Mouse (Mus musculus) CH12.LX (cell line): ENCODE measurements around the gene Bcl11a. TPM values are rescaled to one million over a fixed set of nuclear protein-coding genes. Genes with fewer than 3 reads are reported as not detected.

Source experiments
- DNase-seq: peaks from one replicate; pipeline ENCODE4 v3.0.0-alpha.2; 2013; ENCODE audit errors: extremely low read depth
- H3K27ac ChIP-seq: 2 replicates; pipeline ENCODE4 v1.5.1; 2012; ENCODE audit warnings: low read depth, mild to moderate bottlenecking, control low read depth, moderate library complexity; ENCODE audit not compliant: insufficient read depth
- H3K27me3 ChIP-seq: replicated peaks from 2 replicates; pipeline ENCODE3; 2012; ENCODE audit warnings: inconsistent platforms
- H3K36me3 ChIP-seq, 2 experiments: replicated peaks in 1 of 2; 2 replicates each; pipeline versions ENCODE3 to v1.6.1; 2012; ENCODE audit warnings: inconsistent platforms in 1 of 2, low read length in 1 of 2, mild to moderate bottlenecking in 1 of 2, mixed read lengths in 1 of 2, moderate library complexity in 1 of 2; ENCODE audit not compliant: control insufficient read depth in 1 of 2, insufficient read depth in 1 of 2
- H3K4me1 ChIP-seq, 2 experiments: 2 replicates each; pipeline ENCODE4 v1.6.1; 2012; ENCODE audit warnings: inconsistent platforms in 1 of 2, moderate library complexity in 1 of 2; ENCODE audit not compliant: insufficient read depth in 2 of 2, control insufficient read depth in 1 of 2
- H3K4me2 ChIP-seq: 2 replicates; pipeline ENCODE4 v1.6.1; 2012; ENCODE audit warnings: low read depth, mild to moderate bottlenecking, control low read depth; ENCODE audit not compliant: poor library complexity, insufficient read depth, severe bottlenecking
- H3K4me3 ChIP-seq, 3 experiments: fragments of 150-350 bp in 1 of 3; sonication (generic) in 1 of 3; replicated peaks in 1 of 3; 2 replicates each; pipeline versions ENCODE3 to v1.5.1; 2011 to 2012; ENCODE audit warnings: low read depth in 2 of 3, low read length in 2 of 3, mild to moderate bottlenecking in 2 of 3, moderate library complexity in 2 of 3, control low read depth in 1 of 3, improper control_type of control experiment in 1 of 3, inconsistent platforms in 1 of 3, mixed read lengths in 1 of 3; ENCODE audit not compliant: poor library complexity in 1 of 3
- H3K79me2 ChIP-seq: replicated peaks from 2 replicates; pipeline ENCODE4 v1.6.1; 2012; ENCODE audit warnings: mild to moderate bottlenecking, moderate library complexity; ENCODE audit not compliant: control insufficient read depth, poor library complexity, insufficient read depth, severe bottlenecking; ENCODE audit errors: extremely low read depth
- H3K9ac ChIP-seq: 2 replicates; pipeline ENCODE4 v1.6.1; 2012; ENCODE audit warnings: low read depth, mild to moderate bottlenecking, control low read depth, moderate library complexity; ENCODE audit not compliant: insufficient read depth
- H3K9me3 ChIP-seq: replicated peaks from 2 replicates; pipeline ENCODE3; 2012; ENCODE audit warnings: low read length, inconsistent platforms, mixed read lengths
- CHD2 ChIP-seq: IDR thresholded peaks from 2 replicates; pipeline ENCODE4 v1.6.1; 2011; ENCODE audit warnings: low read length, improper control_type of control experiment
- E2F4 ChIP-seq: IDR thresholded peaks from 2 replicates; pipeline ENCODE4 v1.6.1; 2011; ENCODE audit warnings: low read depth, low read length, improper control_type of control experiment; ENCODE audit not compliant: insufficient replicate concordance
- ELF1 ChIP-seq: IDR thresholded peaks from 2 replicates; pipeline ENCODE4 v1.6.1; 2014; ENCODE audit warnings: low read depth, mild to moderate bottlenecking, inconsistent platforms, low read length, improper control_type of control experiment
- EP300 ChIP-seq: IDR thresholded peaks from 2 replicates; pipeline ENCODE4 v1.6.1; 2011; ENCODE audit warnings: low read length, improper control_type of control experiment
- ETS1 ChIP-seq: conservative IDR thresholded peaks from 2 replicates; pipeline ENCODE4 v1.6.1; 2012; ENCODE audit warnings: low read depth, mild to moderate bottlenecking, inconsistent platforms, low read length, improper control_type of control experiment, moderate library complexity
- HCFC1 ChIP-seq: IDR thresholded peaks from 2 replicates; pipeline ENCODE4 v1.6.1; 2012; ENCODE audit warnings: low read depth, mild to moderate bottlenecking, inconsistent platforms, low read length, improper control_type of control experiment
- JUN ChIP-seq: IDR thresholded peaks from 2 replicates; pipeline ENCODE4 v1.6.1; 2011; ENCODE audit warnings: low read depth, mild to moderate bottlenecking, low read length, improper control_type of control experiment, moderate library complexity; ENCODE audit not compliant: insufficient read depth
- JUND ChIP-seq: conservative IDR thresholded peaks from 2 replicates; pipeline ENCODE4 v1.6.1; 2011; ENCODE audit warnings: low read depth, low read length, improper control_type of control experiment
- MYC ChIP-seq: IDR thresholded peaks from 2 replicates; pipeline ENCODE4 v1.6.1; 2011; ENCODE audit warnings: low read depth, mild to moderate bottlenecking, improper control_type of control experiment, low read length
- NRF1 ChIP-seq: IDR thresholded peaks from 2 replicates; pipeline ENCODE4 v1.6.1; 2014; ENCODE audit warnings: low read depth, mild to moderate bottlenecking, inconsistent platforms, low read length, improper control_type of control experiment, moderate library complexity
- PAX5 ChIP-seq: IDR thresholded peaks from 2 replicates; pipeline ENCODE4 v1.6.1; 2012; ENCODE audit warnings: low read length, inconsistent platforms, mixed read lengths
- POLR2A ChIP-seq: IDR thresholded peaks from 2 replicates; pipeline ENCODE4 v1.6.1; 2011; ENCODE audit warnings: low read depth, mild to moderate bottlenecking, improper control_type of control experiment, low read length
- RAD21 ChIP-seq: IDR thresholded peaks from 2 replicates; pipeline ENCODE4 v1.6.1; 2011; ENCODE audit warnings: low read depth, mild to moderate bottlenecking, low read length, improper control_type of control experiment, moderate library complexity
- RCOR1 ChIP-seq: conservative IDR thresholded peaks from 2 replicates; pipeline ENCODE4 v1.6.1; 2012; ENCODE audit warnings: low read depth, mild to moderate bottlenecking, inconsistent platforms, low read length, improper control_type of control experiment
- SIN3A ChIP-seq: IDR thresholded peaks from 2 replicates; pipeline ENCODE4 v1.6.1; 2012; ENCODE audit warnings: low read length, improper control_type of control experiment, inconsistent platforms
- SMC3 ChIP-seq: IDR thresholded peaks from 2 replicates; pipeline ENCODE4 v1.6.1; 2011; ENCODE audit warnings: low read depth, low read length, improper control_type of control experiment
- USF2 ChIP-seq: conservative IDR thresholded peaks from 2 replicates; pipeline ENCODE4 v1.6.1; 2011; ENCODE audit warnings: low read depth, low read length, improper control_type of control experiment
- ZC3H11A ChIP-seq: IDR thresholded peaks from 2 replicates; pipeline ENCODE4 v1.6.1; 2012; ENCODE audit warnings: low read depth, mild to moderate bottlenecking, inconsistent platforms, low read length, improper control_type of control experiment
- ZMIZ1 ChIP-seq: IDR thresholded peaks from 2 replicates; pipeline ENCODE4 v1.6.1; 2012; ENCODE audit warnings: low read depth, mild to moderate bottlenecking, inconsistent platforms, low read length, improper control_type of control experiment
- ZNF384 ChIP-seq: IDR thresholded peaks from 2 replicates; pipeline ENCODE4 v1.6.1; 2012; ENCODE audit warnings: low read depth, low read length, improper control_type of control experiment, inconsistent platforms
- dilution Hi-C: fragments of 300-500 bp; cut with MboI; formaldehyde crosslinking; loops from 2 replicates; pipeline ENCODE4 v1.14.3; 2020; ENCODE audit warnings: low sequenced_read_pairs; ENCODE audit not compliant: extremely low pct_unique_long_range_greater_than_20kb, extremely low pct_ligation_motif_present
- in situ Hi-C: fragments of 300-500 bp; cut with MboI; formaldehyde crosslinking; loops from 3 replicates; pipeline ENCODE4 v1.14.3; 2019; ENCODE audit warnings: low sequenced_read_pairs, low pct_ligation_motif_present, low pct_unique_long_range_greater_than_20kb, mixed read lengths
- polyA plus RNA-seq: library from polyadenylated mRNA; unstranded; fragments of >175 nt; gene quantifications from 2 replicates; pipeline ENCODE4 v1.2.1, GENCODE M21; 2012; ENCODE audit warnings: low read depth; ENCODE audit not compliant: insufficient read length
- total RNA-seq, 2 experiments: library from RNA; depleted of rRNA; stranded (reverse); fragments of 300-350 nt in 1 of 2; fragments of >200 nt in 1 of 2; gene quantifications; 2 replicates each; pipeline ENCODE4 v1.2.3; 2012 to 2014

The Bcl11a gene
- total and polyA plus RNA-seq, 3 experiments, result 6.8 to 57.9 (median 13.9) TPM

DNA sequence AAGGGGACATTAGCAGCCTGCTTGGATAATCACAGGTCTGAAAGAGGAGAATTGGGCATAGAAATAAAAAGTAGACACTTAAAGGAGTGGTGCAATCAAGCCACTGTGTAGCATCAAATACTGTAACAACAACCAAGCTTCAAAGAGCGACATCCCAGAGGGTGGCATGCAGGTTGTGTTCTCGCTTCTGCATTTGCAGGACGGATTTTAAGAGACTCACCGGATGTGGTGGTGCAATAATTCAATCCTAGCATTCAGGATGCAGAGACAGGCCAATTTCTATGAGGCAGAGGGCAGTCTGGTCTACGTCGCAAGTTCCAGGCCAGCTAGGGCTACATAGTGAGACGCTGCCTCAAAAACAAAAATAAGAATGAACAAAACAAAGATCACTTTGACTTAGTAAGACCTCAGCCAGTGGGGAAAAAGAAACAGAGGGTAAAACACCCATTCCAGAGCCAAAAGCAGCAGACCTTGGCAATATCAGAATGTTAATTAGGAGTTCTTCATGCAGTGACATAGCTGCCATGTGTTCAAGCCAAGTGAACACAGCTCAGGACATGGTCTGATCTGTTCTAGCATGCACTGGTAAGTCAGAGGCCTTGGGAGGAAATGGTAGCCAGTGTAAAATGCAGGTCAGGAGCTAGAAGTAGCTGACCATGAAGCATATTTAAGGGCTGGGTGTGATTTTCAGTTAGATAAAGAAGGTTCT, 74.4 kb downstream of the Bcl11a start:
- Histone ChIP-seq H3K27me3 (no peaks in the 10 kb centered on the region), H3K27ac (no peak overlapping the region), H3K36me3 (peaks cover 0 to 79% of the 10 kb centered on the region in 2 experiments), H3K9ac (no peak overlapping the region), H3K4me1 (peaks cover 5 to 95% of the 10 kb centered on the region in 2 experiments; a peak in 3 of 4 replicates), H3K4me3 (no peak overlapping the region), H3K4me2 (no peak overlapping the region), H3K79me2 (no peaks in the 10 kb centered on the region), H3K9me3 (no peaks in the 10 kb centered on the region)
- in situ Hi-C loops, result no loop called here
- TF ChIP-seq PAX5, result no peak
- TF ChIP-seq CHD2, result no peak
- TF ChIP-seq MYC, result no peak
- no peak for TF ChIP-seq JUN
- TF ChIP-seq JUND, result no peak
- no peak for DNase-seq
- dilution Hi-C loops, result no loop called here

DNA sequence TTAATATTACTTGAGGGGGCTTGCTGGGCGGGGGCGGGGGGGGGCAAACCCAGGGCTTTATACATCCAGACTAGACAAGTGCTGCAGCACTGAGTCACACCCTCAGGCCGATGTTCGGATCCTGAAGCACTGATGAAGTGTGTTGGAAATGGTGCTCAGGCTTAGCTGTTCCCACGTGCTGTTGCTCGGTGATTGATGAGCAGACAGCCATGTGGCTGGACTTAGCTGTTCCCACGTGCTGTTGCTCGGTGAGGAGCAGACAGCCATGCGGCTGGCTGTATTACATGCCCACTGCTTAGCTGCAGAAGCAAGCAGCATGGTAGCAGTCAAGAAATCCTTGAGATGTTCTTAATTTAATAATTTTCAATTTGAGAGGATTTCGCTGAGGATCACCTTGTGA, 75.2 kb downstream of the Bcl11a start:
- no peaks in the 10 kb centered on the region for H3K9me3 ChIP-seq
- H3K4me1 ChIP-seq, result peaks cover 5 to 93% of the 10 kb centered on the region in 2 experiments; a peak in 3 of 4 replicates
- peaks cover 0 to 80% of the 10 kb centered on the region in 2 experiments for H3K36me3 ChIP-seq
- no peak for TF ChIP-seq HCFC1
- TF ChIP-seq E2F4, result no peak
- no peak for TF ChIP-seq POLR2A
- TF ChIP-seq ZMIZ1, result no peak
- TF ChIP-seq SIN3A, result no peak
- no peak for TF ChIP-seq MYC
- no peak for TF ChIP-seq CHD2
- no peak for TF ChIP-seq ZNF384
- no peak for TF ChIP-seq USF2
- TF ChIP-seq ZC3H11A, result no peak
- no peak for TF ChIP-seq NRF1
- TF ChIP-seq ELF1, result no peak
- TF ChIP-seq PAX5, result no peak
- TF ChIP-seq ETS1, result no peak
- TF ChIP-seq EP300, result no peak
- TF ChIP-seq RAD21, result no peak
- no peak for TF ChIP-seq SMC3
- TF ChIP-seq RCOR1, result no peak
- no peaks in the 10 kb centered on the region for H3K79me2 ChIP-seq
- no peak for DNase-seq
- H3K9ac ChIP-seq, result no peak overlapping the region
- no peaks in the 10 kb centered on the region for H3K27me3 ChIP-seq
- H3K4me2 ChIP-seq, result no peak overlapping the region
- dilution Hi-C loops, result no loop called here
- H3K27ac ChIP-seq, result no peak overlapping the region
- no peak overlapping the region for H3K4me3 ChIP-seq
- in situ Hi-C loops, result no loop called here
